Mouse (Mus musculus): Measurements from ENCODE around the gene Pde1c.

GRCm38 (mm10) chr6:56176485-56176884 is 392.4 kb downstream of the Pde1c start:
- no peak for TF ChIP-seq CTCF (IDR thresholded peaks at IDR 0.05; ENCODE audit: control insufficient read depth, insufficient read depth, insufficient replicate concordance, low read depth, low read length)
- TF ChIP-seq POLR2A (IDR thresholded peaks at IDR 0.05; ENCODE audit: control insufficient read depth, low read depth, low read length) = no peak
